Mouse (Mus musculus): Measurements from ENCODE around the gene Ndc1.

DNA sequence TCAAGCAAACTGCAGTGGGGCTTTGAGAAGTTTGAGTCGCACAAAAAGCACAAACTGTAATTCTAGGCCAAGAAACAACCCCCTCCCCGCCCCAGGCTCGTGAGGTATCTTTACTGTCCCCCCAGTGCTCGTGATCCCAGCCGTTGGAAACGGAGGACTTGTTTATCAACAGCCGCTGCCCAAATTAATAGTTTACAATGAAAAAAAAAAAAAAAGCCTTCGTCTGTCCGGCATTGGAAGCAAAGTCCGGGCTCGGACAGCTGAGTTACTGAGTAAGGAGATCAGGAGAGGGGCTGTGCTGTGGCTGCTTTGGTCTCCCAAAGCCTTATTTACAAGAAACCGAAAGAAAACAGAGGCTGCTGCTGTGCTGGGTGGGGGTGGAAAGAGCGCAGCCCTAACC lies 72.7 kb downstream of the Ndc1 start:
- TF ChIP-seq CTCF (IDR thresholded peaks at IDR 0.05; ENCODE audit: borderline replicate concordance, insufficient read depth, low read depth, low read length) (no peak), POLR2A (IDR thresholded peaks at IDR 0.05; ENCODE audit: borderline replicate concordance, insufficient read depth, low read length) (no peak)
